Comparison of ENCODE assay signal across 16 mouse cellular contexts in the genomic region with DNA sequence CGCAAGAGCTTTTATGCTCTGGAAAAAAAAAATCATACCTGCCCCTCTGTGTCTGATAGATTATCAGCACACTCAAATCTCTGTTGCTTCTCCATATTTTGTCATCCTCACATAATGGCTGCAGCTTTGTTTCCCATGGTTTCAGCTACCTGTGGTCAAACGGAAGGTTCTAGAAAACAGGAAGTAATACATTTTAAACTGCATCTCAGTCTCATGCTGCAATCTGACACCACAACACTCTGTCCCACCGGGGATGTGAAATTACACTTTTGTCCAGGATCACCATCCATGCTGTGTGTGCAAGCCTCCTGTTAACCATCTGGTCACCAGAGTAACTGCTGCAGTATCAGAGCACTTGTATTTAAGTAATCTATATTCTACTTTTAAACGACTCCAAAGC.
DNase-seq lines count a peak whose midpoint lies in the region; ATAC-seq lines count a peak whose summit lies in the region.
"Had no signal": no experiment of that assay in that cellular context is flagged by ENCODE, and none has a peak within 500 bp of the region (broad histone marks: within the 10 kb centered on the region; RNA-seq: fewer than 3 reads in every experiment).

No protein-coding gene starts in this region.

- no peak for DNase-seq in hindbrain, embryonic 11.5 days (ENCODE audit: low spot score)
- DNase-seq in hindbrain, embryonic 14.5 days (ENCODE audit: low spot score), result no peak
- DNase-seq in A20 (ENCODE audit: low read depth, low spot score), result peak; percentile 34
- peak; percentile 57 for DNase-seq in embryo, embryonic 10 days (ENCODE audit: low spot score)
- no peak for DNase-seq in forebrain, embryonic 10.5 days (ENCODE audit: extremely low spot score, low spot score)
- no peak for DNase-seq in kidney, adult 8-10 months
- DNase-seq: cerebellum, adult 9-10 months; forebrain, postnatal 0 days; gastrocnemius, adult 2 months; heart, adult 2 months; layer of hippocampus, postnatal 36 days; left cerebral cortex, postnatal 4 days; liver, embryonic 13.5 days; right cerebral cortex, adult 18-20 months had no signal

- no peak overlapping the region for H3K4me2 ChIP-seq in hindbrain, embryonic 11.5 days (replicated peaks; ENCODE audit: low read depth, low read length)
- H3K4me2 ChIP-seq in hindbrain, embryonic 14.5 days (replicated peaks), result no peak overlapping the region
- H3K4me2 ChIP-seq: kidney, embryonic 15.5 days; liver, embryonic 13.5 days had no signal

- H3K36me3 ChIP-seq in hindbrain, embryonic 11.5 days (ENCODE audit: control insufficient read depth, insufficient read depth, low read length), result no peaks in the 10 kb centered on the region
- no peaks in the 10 kb centered on the region for H3K36me3 ChIP-seq in hindbrain, embryonic 14.5 days (replicated peaks; ENCODE audit: control insufficient read depth, insufficient read depth)
- H3K36me3 ChIP-seq in forebrain, embryonic 10.5 days (replicated peaks), result no peaks in the 10 kb centered on the region
- H3K36me3 ChIP-seq: kidney, embryonic 15.5 days; liver, embryonic 13.5 days had no signal

- H3K9ac ChIP-seq in hindbrain, embryonic 11.5 days (ENCODE audit: low read depth, low read length), result no peak overlapping the region
- no peak overlapping the region for H3K9ac ChIP-seq in hindbrain, embryonic 14.5 days
- H3K9ac ChIP-seq: forebrain, postnatal 0 days; kidney, embryonic 15.5 days; liver, embryonic 13.5 days had no signal

- no peaks in the 10 kb centered on the region for H3K9me3 ChIP-seq in hindbrain, embryonic 11.5 days (ENCODE audit: control insufficient read depth, low read length)
- H3K9me3 ChIP-seq in hindbrain, embryonic 14.5 days (ENCODE audit: control insufficient read depth, low read length), result no peaks in the 10 kb centered on the region
- H3K9me3 ChIP-seq in forebrain, embryonic 10.5 days, result no peaks in the 10 kb centered on the region
- H3K9me3 ChIP-seq: kidney, embryonic 15.5 days; liver, embryonic 13.5 days had no signal

- no peak for ATAC-seq in hindbrain, embryonic 11.5 days (ENCODE audit: low FRiP score)
- ATAC-seq in hindbrain, embryonic 14.5 days (ENCODE audit: low FRiP score), result no peak
- peak; percentile 59 for ATAC-seq in megakaryocyte, adult 5-6 weeks (ENCODE audit: poor library complexity, severe bottlenecking)
- ATAC-seq: forebrain, postnatal 0 days had no signal

- H3K4me1 ChIP-seq in hindbrain, embryonic 11.5 days (replicated peaks; ENCODE audit: control insufficient read depth, insufficient read depth, low read length), result no peaks in the 10 kb centered on the region
- peaks cover 15% of the 10 kb centered on the region; the same call in 1 of the 2 replicates for H3K4me1 ChIP-seq in hindbrain, embryonic 14.5 days (replicated peaks; ENCODE audit: control insufficient read depth, insufficient read depth, low read length)
- H3K4me1 ChIP-seq in forebrain, embryonic 10.5 days, result peaks cover 18% of the 10 kb centered on the region
- H3K4me1 ChIP-seq: liver, embryonic 13.5 days had no signal

- no peak overlapping the region for H3K4me3 ChIP-seq in hindbrain, embryonic 11.5 days (ENCODE audit: low read depth, low read length)
- H3K4me3 ChIP-seq in hindbrain, embryonic 14.5 days (replicated peaks; ENCODE audit: low read length), result no peak overlapping the region
- H3K4me3 ChIP-seq in forebrain, embryonic 10.5 days, result no peak overlapping the region
- H3K4me3 ChIP-seq: gastrocnemius, adult 2 months; heart, adult 2 months; kidney, embryonic 15.5 days; liver, embryonic 13.5 days had no signal

- H3K27me3 ChIP-seq in hindbrain, embryonic 11.5 days (ENCODE audit: control insufficient read depth, insufficient read depth, low read length), result no peaks in the 10 kb centered on the region
- H3K27me3 ChIP-seq in hindbrain, embryonic 14.5 days (ENCODE audit: control insufficient read depth, insufficient read depth, low read length), result no peaks in the 10 kb centered on the region
- H3K27me3 ChIP-seq in forebrain, embryonic 10.5 days (ENCODE audit: poor library complexity, severe bottlenecking), result no peaks in the 10 kb centered on the region
- H3K27me3 ChIP-seq: kidney, embryonic 15.5 days; liver, embryonic 13.5 days had no signal

- WGBS in hindbrain, embryonic 11.5 days, result 45% methylated on average over 4 of the region's 4 CpGs
- WGBS in hindbrain, embryonic 14.5 days, result 43% methylated on average over 4 of the region's 4 CpGs
- WGBS in forebrain, embryonic 10.5 days, result 61% methylated on average over 4 of the region's 4 CpGs

- H3K27ac ChIP-seq in hindbrain, embryonic 11.5 days (ENCODE audit: low read depth, low read length), result peak overlapping the region; percentile 54; the same call in 1 of the 2 replicates
- H3K27ac ChIP-seq in hindbrain, embryonic 14.5 days, result no peak overlapping the region
- no peak overlapping the region; the same call in 1 of the 2 replicates for H3K27ac ChIP-seq in forebrain, embryonic 10.5 days
- H3K27ac ChIP-seq: gastrocnemius, adult 2 months; heart, adult 2 months; kidney, embryonic 15.5 days; liver, embryonic 13.5 days had no signal

Comparison
In these comparisons a context has a peak if more than half of its experiments do, and no peak if none do; other contexts are left out.
1. DNase-seq: peak in A20 (single experiment) and embryo, embryonic 10 days (single experiment); none in hindbrain, embryonic 11.5 days (single experiment), hindbrain, embryonic 14.5 days (single experiment), forebrain, embryonic 10.5 days (single experiment) and kidney, adult 8-10 months (0 of 2).